Mouse (Mus musculus) neural tube, embryonic 10.5 days (tissue): ENCODE results near the gene Slc25a47.
"Not testable (repeated sequence)": the region's sequence is repeated elsewhere in the genome, so short reads cannot be mapped to it uniquely, and the experiment has no call there.

Experiments used
- DNase-seq: peaks from one replicate; pipeline ENCODE4 v3.0.0-alpha.2; 2017; ENCODE audit warnings: low spot score; ENCODE audit errors: extremely low spot score

Gene Slc25a47

GRCm38 (mm10) chr12:108826282-108826957 is 9.4 kb upstream of the Slc25a47 start:
- DNase-seq = no peak

GRCm38 (mm10) chr12:108826958-108827535 is 8.8 kb upstream of the Slc25a47 start:
- DNase-seq = no peak

GRCm38 (mm10) chr12:108827641-108828040 is 8.2 kb upstream of the Slc25a47 start:
- DNase-seq = no peak

GRCm38 (mm10) chr12:108829636-108830035 is 6.2 kb upstream of the Slc25a47 start:
- no peak for DNase-seq

GRCm38 (mm10) chr12:108830358-108830757 is 5.5 kb upstream of the Slc25a47 start:
- no peak for DNase-seq

DNA sequence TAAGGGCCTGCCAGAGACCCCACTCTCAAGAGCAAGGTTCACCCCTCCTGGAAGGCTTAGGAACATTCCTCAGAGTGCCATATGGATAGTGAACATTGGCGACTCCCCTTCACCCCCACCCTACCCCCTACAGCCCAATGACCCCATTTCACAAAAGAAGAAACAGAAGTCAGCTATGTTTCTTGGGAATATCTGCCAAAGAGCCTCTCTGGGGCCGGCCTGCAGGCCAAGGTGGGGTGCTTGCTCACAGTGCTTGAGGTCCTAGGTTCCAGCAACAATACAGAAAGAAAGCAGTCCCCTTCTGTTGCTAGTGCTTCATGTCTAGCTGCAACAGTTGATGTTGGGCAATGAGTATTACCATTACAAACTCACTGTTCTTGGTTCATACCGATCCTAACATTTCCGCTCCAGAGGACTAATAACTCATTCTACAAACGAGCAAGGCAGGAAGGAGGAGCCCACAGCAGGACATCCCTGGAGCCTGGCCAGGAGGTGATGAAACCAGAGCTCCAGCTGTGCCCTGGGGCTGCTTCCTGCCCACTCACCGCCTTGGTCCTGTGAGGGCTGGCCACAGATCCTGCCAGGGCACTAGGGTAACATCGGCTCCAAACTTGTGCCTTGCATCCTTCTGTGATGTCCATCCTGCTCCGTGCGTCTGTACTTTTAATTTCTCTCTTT is 3.7 kb upstream of the Slc25a47 start:
- no peak for DNase-seq

- no peak for DNase-seq
These were observed 3.0 kb upstream of the Slc25a47 start for GRCm38 (mm10) chr12:108832851-108833250.

- no peak for DNase-seq
These were observed 2.4 kb upstream of the Slc25a47 start for GRCm38 (mm10) chr12:108833408-108833807.

GRCm38 (mm10) chr12:108834337-108834736 is 1.5 kb upstream of the Slc25a47 start:
- no peak for DNase-seq

GRCm38 (mm10) chr12:108834786-108835185 is 1.1 kb upstream of the Slc25a47 start:
- no peak for DNase-seq

DNA sequence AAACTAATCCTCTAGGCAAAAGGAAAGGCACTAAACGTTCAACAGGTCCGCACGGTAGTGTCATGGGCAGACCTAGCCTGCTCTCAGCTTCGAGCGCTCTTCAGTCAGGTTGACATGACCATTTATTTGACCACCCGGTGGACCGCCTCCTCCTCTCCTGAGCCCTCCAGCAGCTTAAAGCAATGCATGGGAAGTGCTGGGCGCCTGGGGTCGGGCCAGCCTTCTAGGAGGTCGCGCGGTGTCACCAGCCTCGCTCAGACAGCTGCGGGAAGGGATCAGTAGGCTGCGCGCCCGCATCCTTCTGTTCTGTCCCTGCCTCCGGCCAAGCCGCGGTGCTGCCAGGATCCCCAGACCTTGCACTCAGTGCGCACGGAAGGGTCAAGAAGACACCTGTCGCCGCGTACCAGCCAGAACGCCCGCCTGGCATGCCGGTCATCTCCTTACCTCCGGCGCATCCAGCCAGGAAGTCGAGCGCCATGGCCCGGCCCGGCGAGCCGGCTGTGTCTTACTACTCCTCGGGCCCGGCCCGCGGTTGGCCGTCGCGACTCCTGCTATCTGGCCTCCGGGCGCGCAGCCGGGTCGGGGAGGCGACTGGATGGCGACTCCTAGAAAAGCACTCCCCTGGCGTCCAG is 522 bp upstream of the Slc25a47 start:
- DNase-seq = no peak

- no peak for DNase-seq
These were observed 876 bp downstream of the Slc25a47 start for GRCm38 (mm10) chr12:108836722-108837121.

- DNase-seq = no peak
These were observed 5.3 kb downstream of the Slc25a47 start for GRCm38 (mm10) chr12:108841181-108841580.

DNA sequence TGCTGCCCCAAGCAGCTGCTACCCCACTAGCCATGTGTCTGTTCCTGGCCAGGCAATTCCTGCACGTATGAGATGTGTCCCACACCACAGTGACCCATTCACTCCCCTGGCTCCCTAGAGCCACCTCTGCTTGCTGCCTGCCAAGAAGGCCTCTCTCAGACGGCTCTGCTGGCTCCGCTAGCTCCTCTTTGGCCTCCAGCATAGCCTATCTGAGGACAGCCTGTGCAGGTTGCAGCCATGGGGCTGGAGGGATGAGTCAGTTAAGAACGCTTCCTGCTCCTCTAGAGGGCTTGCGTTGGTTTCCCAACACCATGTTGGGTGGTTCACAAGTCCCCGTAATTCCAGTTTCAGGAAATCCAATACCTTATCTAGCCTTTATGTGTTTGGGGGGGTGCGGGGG is 6.8 kb downstream of the Slc25a47 start:
- DNase-seq = no peak

- DNase-seq = not testable (repeated sequence)
These were observed 12.2 kb downstream of the Slc25a47 start for GRCm38 (mm10) chr12:108848033-108848432.

- no peak for DNase-seq
These were observed 13.7 kb downstream of the Slc25a47 start for GRCm38 (mm10) chr12:108849488-108850022.

DNA sequence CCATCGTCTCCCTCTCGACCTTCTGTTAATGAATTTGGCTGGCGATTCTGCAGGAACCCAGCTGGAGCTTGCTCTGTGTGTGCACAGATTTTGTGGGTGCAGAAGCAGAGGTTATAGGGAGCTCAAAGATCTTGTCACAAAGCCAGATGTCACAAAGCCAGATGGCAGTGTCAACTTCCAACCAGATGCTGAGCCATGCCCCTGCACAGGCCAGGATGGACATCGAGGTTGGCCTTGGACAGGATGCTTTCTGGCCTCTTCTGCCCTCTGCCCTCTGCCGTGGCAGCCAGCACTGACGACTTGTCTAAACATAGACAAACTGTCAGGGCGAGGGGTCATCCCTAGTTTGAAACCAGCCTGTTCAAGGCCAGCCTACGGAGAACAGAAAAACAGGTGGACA is 14.3 kb downstream of the Slc25a47 start:
- DNase-seq = no peak

GRCm38 (mm10) chr12:108850886-108851285 is 15.0 kb downstream of the Slc25a47 start:
- no peak for DNase-seq

- DNase-seq = no peak
These were observed 17.0 kb downstream of the Slc25a47 start for GRCm38 (mm10) chr12:108852822-108853221.

GRCm38 (mm10) chr12:108855081-108855480 is 19.2 kb downstream of the Slc25a47 start:
- DNase-seq = no peak

- DNase-seq = no peak
These were observed 20.3 kb downstream of the Slc25a47 start for GRCm38 (mm10) chr12:108856186-108856585.

DNA sequence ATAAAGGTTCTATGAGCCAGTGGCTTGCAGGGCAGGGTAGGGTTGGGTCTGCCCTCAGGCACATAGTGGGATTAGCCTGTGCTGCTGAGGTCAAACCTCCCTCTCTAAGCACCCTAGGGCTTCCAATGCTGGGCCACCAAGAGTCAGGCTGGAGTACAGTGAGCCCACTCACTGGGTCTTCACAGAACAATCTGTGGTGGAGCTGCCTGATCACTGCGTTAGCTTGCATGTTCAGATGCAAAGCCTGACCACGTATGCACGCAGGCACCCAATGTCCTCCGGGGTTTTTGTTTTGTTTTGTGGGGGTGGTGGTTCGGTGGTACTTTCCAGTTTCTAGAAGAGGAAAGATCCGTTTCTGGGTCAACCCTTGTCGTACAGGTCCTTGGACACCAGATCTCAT is 21.3 kb downstream of the Slc25a47 start:
- no peak for DNase-seq
